Mouse (Mus musculus): ENCODE data around the gene Edc3.

DNA sequence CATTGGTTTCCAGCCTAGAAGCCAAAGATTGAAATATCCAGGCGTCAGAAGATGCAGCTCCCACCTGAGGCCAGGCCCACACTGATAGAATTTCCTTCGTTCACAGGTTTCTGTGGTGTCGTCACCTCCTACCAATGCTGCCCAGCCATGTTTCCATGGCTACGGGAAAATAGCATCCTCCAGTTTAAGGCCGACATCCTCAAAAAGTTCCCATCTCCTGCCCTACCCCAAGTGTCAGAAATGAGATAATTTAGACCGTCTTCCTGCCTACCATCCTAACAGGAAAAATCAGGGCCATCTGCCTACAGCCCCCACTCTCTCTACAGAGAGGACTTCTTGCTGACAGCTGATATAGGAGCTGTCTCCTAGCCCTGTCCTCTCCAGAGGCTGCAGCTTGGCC lies 58.1 kb downstream of the Edc3 start:
- TF ChIP-seq CTCF (IDR thresholded peaks at IDR 0.05; ENCODE audit: low read depth) (no peak), EP300 (IDR thresholded peaks at IDR 0.05; ENCODE audit: low read depth) (no peak)

Measured in heart, postnatal 0 days (tissue).